Mouse (Mus musculus): ENCODE results near the gene Fxyd4.

The Fxyd4 gene

DNA sequence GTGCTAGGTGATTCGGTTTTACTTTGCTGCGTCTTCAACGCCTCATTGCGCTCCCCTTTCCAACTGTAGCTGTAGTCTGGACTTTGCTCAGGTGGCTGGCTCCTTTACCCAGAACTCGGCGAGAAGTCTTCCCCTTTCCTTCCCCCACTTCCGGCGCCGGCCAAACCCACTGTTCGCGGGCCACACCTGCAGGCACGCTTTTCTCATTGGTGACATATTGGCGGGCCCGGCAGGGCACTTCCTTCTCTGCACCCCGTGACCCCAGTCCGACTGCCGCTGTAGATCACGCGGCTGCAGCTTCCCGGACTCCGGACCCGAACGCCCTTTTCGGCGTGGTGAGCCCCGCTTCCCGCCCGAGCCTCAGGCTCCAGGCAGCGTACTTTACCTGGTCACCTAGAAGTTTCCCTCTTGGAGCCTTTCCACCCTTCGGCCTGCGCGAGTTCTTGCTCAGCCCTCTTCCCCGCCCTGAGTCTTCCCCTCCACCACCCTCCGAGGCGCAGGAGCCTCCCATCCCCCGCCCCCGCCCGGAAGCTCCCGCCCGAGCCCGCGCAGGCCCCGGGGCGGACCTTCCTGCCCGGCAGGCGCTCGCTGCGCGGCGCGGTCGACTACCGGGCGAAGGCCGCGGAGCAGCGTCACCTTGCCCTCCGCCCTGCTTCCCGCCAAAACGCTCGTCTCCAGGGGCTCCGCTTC, 20.6 kb downstream of the Fxyd4 start:
- peak; percentile 91 for DNase-seq

DNA sequence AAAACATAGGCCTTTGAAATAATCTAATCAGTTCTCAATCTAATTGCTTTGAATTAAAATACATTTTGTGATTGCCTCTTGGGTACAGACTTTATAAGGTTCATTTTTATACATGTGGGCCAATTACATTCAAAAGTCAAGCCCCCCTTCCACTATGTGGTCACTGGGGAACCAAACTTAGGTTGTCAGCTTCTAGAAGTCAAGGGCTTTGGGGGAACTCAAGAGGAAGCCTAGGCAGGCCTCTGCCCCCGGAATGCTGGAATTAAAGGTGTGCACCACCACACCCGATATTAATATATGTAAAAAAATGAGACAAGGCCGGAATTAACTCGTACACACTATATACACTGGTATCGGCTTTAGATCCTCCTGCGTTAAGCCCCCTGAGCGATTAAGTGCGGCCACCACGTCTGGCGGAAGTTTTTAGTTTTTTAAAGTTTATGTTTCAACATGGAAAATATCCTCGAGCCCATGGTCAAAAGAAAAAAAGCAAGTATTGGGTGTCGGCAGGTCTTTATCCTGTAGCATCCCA, 21.2 kb downstream of the Fxyd4 start:
- DNase-seq, result no peak

DNA sequence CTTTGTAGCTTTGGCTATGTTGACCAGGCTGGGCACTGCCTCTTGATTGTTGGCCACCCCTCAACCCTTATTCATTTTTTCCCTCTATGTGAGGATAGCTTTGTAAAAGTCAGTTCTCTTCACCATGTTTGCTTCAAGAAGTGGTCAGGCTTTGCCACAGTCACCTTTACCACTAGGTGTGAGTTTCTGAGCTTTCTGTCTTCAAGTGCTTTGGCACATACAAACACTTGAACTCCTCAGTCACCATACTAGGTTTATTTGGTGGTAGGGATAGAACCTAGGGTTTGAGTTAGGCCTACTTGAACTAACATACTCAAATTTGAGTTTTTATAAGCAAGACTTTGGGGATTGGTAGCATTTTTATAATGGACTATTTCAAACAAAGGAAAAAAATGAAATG, 23.0 kb downstream of the Fxyd4 start:
- no peak for DNase-seq

DNA sequence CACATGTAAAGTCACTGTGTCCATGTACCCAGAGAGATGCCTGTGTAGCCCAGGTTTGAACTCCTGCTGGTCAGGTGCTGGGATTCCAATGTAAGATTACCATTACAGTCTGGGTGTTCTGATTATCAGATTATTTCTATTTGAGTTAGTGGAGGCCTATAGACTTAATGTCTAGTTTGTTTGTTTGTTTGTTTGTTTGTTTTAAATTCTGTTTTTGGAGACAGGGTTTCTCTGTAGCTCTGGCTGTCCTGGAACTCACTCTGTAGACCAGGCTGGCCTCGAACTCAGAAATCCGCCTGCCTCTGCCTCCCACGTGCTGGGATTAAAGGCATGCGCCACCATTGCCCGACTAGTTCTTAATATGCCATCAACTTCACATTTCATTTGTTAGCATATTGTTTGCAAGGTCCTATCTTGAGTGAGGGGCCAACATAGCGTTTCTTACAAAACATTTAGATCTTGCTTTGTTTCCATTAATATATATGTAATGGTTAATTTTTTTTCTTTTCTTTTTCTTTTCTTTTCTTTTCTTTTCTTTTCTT, 27.3 kb downstream of the Fxyd4 start:
- no peak for DNase-seq

DNA sequence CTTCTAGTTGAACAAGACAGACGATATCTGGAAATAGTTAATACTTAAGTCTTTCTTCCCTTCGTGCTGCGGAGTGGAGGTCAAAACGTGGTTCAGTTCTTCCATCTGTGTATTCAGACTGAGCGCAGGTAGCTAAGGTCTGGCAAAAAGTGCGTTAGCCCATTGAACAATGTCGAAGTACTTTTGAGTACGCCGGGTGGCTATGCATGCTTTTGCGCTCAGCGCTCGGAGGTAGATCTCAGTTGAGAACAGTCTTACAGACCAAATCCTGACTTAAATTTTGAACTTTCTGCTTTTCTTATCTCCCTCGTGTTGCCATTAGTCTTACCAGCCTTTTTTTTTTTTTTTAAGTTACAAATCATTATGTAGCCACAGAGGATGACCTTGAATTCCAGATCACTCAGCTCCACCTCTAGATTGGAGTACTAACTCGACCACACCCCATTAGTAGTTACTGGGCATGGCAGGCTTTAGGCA, 29.0 kb downstream of the Fxyd4 start:
- DNase-seq, result no peak

DNA sequence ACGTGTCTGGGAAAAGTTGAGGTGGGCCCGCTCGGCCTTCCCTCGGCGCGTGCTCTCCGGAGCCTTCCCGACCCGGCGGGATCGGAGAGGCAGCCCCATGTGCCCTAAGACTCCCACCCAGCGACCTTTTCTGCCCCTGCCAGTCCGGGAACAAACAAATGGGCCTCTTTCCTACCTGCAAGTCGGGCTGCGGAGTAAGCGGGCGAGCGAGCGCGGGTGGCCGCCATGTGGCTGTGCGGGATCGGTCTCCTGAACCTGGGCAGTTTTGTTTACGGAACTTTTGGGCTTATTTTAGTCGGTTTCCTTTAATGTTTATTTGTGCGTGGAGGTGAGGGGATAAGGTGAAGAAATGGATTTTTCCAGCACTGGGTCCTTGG, 29.5 kb downstream of the Fxyd4 start:
- DNase-seq, result no peak

DNA sequence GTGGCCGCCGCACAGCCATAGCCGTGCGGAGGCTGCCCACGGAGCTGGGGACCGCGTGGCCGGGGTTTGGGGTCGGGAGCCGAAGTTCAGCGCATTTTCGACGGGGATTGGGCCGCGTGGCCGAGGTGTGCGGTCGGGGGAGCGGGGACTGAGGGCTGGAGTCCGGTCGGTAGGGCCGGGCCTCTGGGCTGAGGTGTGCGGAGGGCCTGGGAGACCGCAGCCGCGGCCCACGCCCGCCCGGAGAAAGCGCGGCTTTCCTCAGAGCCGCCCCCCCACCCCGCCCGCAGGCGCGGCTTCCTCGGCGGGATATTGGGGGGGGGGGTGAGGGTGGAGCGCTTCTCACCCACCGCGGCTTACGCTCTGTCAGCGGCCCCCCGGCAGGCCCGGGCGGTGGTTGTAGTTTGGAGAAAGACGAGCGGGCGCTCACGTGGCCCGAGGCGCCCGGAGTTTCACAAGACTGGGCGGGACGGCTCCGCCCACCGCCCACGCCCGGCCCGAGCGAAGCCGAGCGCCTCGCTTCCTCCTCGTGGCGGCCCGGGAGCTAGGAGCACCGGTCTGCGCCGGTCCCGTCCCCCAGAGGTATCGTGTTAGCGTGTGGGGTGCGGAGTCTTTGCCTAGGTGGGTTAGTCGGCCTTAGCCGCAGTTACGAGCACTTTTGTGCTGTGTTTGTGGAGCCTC, 30.1 kb downstream of the Fxyd4 start:
- DNase-seq, result peak; percentile 92

DNA sequence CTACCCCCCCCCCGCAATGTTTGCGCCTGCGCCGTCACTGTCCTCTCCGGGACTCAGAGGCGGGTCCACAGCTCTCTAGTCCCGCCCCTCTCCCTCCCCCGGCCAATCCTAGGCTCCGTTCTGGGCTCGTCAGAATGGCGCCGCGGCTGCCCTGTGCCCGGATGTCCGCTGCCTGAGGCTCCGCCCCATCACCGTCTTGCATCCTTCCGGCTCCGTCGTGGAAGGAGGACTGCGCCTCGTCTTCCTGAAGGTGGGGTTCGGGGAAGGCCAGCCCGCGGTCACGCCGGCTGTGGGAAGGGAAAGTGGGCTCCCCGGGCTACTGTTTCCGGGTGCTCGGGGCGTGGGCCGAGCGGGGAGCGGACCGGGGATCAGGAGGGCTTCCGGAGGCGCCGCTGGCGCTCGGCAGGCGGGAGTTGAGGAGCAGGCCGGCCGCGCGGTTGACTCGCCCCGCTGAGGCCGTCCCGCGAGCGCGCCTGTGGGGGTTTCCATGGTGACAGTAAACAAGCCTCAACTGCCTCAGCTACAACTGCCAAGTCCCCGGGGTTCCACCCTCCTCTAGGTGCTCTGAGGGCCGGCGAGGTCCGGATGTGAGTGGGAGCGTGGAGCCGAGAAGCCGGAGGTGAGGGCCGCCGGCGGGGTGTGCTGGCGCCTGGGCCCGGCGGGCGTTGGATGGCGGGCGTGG, 30.8 kb downstream of the Fxyd4 start:
- peak; percentile 99 for DNase-seq

DNA sequence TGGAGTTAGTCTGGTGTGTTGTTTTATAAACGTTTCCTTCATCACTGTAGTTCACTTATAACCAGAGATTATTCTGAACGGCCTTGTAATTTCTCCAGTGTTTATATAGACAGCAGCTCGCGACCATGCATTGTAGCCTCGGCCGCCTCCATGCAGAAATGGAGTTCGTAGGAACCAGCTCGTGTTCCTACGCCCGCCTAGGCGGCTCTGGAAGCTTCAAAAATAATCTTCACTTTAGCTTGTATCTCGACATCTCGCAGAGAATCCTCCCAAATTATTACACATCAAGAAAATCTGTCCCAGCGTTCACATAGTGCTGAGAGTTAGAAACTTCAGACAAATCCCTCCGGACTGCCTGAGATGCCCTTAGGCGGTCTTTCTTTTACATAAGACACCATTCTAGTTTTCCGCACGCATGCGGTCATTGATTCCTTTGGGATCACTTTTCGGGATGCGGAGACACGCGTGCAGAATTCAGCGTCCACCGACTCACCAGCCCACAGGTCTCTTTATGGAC, 31.4 kb downstream of the Fxyd4 start:
- no peak for DNase-seq

DNA sequence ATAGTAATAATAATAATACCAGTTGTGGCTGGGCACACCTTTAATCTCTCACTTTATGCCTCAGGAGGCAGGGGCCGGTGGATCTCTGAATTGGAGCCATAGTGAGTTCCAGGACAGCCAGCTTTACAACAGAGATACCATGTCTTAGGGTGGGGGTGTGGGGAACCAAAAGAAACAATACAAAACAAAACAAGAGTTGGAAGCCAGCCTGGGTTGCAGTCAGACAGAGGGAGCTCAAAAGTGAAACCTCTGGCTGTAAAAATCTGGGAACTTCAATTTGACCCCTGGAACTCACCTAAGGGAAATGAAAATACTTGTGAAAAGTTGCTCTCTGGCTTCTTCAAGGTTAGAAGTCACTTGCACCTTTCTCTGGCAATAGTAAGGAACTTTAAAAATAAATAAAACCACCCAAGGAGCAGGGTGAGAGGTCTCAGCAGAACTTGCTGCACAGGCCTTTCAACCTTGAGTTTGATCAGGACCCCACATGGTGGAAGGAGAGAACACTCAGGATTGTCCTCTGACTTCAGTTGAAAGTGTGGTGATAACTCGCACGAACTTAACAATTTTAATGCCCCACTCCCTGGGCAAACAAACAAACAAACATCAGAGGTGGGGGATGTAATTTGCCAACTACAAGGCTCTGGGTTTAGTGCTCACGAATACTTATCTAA, 32.1 kb downstream of the Fxyd4 start:
- peak; percentile 47 for DNase-seq

DNA sequence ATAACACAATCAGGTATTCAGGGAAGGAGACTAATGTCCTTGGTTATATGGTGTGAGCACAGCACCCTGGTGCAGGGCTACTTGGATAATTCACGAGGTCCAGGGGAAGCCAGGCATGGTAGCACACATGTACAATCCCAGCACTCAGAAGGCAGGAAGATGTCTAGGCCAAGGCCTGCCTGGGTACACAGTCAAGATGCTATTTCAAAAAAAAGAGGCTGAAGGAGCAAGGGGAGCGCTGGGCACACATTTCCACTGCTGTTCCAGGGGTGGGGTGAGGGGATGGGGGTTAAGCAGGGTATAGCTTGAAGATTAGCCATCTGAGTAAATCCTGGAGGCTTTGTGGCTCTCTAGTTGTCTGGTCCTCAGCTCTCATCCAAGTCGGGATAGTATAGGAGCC, 33.7 kb downstream of the Fxyd4 start:
- no peak for DNase-seq

DNA sequence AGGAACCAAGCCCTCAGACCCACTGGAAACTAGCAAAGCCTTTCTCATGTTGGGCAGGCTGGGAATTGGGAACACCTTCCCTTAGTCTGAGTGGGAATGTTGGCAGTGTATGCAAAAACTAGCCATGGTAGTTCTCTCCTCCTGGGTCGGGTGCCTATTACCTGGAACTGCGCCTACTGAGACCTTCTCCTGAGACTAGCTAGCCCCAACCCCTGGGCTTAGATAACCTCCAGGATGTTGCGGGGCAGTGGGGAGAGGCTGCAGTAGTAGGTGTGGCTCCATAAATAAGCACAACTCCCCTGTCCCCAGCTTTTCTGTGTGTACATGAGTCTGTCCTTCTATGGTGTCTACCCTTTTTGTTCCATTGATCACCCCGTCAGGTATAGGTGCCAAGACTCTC, 34.9 kb downstream of the Fxyd4 start:
- DNase-seq, result no peak

DNA sequence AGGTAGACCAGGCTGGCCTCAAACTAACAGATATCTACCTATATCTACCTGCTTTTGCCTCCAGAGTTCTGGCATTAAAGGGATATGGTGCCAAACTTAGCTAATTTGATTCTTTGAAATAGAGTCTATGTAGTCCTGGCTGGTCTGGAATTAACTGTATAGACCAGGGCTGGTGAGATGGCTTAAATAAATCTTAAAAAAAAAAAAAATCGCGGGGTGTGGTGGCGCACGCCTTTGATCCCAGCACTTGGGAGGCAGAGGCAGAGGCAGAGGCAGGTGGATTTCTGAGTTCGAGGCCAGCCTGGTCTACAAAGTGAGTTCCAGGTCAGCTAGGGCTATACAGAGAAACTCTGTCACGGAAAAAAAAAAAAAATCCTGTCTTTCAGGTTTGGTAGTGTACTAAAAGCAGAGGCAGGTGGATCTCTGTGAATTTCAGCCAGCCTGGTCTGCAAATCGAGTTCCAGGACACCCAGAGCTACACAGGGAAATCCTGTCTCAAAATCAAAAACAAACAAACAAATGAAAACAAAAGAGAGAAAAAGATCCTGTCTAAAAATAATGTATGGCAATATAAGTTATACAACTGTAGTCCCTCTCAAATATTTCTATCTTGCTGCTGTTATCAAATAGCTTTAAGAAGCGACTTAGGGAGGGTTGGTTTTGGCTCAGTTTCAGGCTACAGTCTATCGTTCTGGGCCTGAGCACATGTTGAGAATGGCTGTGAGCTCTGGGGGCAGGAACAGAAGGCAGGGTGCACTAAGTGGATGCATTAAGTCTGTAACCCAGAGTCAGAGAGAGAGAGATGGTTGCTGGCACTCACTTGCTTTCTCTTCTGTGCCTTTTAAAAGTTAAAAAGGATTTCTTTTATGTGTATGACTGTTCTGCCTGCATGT, 35.7 kb downstream of the Fxyd4 start:
- no peak for DNase-seq

DNA sequence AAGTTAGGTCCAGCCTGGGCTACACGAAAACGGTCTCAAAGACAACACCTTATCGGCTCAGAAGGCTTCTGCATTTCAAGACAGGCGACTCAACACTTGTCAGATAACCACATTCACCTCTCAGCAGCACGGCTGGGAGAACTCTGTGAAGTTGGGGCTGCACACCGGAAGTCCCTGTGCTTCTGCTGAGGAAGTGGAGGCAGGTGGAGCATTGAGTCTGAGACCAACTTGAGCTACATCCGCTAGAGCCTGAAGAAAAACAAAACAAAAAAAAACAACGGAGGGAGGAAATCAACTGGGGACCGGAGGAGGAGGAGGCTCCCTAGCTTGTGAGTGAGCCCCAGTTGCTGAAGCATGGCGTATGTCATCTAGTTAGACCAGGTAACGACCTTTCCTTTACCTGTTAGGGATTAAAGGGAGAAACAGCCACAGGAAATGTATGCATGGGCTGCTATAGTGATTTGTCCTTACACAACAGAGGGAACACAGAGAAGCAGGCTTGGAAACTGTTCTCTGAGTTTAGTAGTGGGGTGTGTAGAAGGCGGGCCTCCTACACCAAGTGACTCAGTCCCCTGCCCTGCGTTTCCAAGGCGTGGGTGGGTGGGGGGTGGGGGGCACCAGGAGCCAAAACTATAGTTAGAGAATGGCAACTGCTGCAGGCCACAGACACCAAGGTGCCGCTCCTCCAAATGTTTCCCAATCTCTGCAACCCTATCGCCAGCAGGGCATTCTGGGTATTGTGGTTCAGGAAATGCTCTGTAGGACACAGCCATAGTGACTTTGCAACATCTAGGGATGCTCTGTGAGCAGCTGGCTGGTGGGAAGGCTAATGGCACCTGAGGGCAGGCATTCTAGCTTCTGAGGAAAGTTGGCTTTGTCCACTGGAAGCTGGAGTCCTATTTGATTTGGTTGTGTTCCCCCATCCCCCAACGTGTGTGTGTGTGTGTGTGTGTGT, 37.1 kb downstream of the Fxyd4 start, which contains the start of gene Hnrnpf:
TSS of gene Hnrnpf (plus strand) at position 199 of the 955 bp plus-strand sequence.
- no peak for DNase-seq

DNA sequence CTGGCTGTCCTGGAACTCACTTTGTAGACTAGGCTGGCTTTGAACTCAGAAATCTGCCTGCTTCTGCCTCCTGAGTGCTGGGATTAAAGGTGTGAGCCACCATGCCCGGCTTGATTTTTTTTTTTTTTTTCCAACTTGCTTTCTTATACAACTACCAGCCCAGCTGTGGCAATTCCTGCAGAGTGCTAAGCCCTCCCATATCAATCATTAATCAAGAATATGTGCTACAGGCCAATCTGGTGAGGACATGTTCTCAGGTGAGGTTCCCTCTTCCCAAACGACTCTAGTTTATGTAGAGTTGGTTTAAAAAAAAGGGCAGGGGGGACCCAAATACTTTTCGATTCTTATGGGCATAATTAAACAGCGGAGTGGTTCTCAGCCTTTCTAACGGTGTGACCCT, 39.7 kb downstream of the Fxyd4 start:
- DNase-seq, result no peak

DNA sequence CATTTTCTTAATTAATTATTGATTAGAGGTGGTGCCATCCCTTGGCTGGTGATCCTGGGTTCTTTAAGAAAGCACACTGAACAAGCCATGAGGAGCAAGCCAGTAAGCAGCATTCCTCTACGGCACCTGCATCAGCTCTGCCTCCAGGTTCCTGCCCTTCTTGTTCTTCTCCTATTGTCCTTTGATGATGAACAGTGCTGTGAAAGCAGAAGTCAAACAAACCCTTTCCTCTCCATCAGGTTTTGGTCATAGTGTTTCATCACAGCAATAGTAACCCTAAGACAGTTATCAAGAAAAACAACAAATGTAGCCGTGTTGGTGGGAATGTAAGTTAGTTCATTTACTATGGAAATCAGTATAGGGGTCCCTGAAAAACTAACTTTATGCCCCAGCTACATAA, 44.1 kb downstream of the Fxyd4 start:
- no peak for DNase-seq

DNA sequence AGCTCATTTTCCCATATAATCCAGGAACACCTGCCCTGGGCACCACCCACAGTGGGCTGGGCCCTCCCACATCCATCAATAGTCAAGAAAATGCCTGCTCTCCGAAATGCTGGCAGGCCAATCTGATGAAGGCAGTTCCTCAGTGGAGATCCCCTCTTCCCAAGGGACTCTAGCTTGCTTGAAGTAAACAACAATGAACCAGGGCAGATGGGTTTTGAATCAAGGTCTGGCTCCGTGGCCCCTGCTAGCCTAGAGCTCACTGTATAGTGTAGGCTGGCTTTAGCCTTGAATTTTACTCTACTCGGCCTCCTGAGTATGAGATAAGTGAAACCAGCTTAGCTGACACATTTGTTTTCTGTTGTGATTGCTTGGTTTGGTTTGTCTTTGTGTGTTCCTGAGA, 45.1 kb downstream of the Fxyd4 start:
- no peak for DNase-seq

DNA sequence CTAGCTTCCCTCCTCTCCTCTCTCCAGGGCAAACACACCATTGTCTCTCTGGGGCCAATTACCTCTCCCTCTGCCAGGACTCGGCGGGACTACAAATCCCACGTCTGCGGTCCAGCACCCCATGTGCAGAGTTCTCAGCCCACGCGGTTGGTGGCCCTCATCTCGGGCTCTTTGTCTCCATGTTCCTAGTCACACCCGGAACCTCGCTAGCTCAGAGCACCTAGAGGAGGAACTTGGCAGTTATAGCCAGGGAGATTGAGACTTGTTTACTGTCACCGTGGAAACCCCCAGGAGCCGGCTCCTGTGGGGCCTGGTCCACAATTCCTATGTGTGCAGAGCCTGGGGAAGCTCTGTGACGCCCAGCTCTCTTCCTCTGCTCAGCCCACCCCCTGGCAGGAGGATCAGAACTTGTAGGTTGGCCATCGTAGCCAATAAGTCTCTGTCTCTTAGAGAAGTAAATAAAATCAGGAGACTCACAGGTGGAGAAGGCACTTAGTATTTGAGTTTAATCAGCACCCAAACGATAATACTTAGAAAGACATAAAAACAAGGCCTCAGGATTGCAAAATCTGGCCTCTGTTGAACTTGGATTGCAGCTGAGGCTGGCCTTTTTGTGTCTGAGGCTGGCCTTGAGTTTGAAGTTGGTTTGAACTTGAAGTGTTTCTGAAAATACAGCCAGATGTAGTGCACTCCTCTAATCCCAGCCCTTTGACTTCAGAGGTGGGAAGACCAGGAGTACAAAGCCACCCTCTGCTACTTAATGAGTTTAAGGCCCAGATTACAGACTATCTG, 45.9 kb downstream of the Fxyd4 start:
- peak; percentile 61 for DNase-seq

DNA sequence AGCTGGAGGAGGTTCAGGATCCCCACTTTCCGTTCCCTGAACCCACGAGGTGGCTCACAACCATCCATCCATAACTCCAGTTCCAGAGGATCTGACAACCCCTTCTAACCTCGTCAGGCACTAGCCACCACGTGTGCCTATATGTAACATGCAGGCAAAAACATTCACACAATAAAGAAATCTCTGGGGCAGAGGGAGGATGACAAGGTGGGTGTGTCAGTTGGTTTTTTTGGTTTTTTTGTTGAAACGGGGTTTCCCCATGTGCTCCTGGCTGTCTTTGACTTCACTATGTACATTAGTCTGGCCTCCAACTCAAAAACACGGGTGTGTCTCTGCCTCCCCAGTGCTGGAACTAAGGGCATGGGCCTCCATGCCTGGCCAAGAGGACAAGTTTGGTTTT, 47.2 kb downstream of the Fxyd4 start:
- no peak for DNase-seq

Data from lung, postnatal 36 days (tissue).